Comparison of ENCODE assay signal across 14 mouse cellular contexts in the genomic region with DNA sequence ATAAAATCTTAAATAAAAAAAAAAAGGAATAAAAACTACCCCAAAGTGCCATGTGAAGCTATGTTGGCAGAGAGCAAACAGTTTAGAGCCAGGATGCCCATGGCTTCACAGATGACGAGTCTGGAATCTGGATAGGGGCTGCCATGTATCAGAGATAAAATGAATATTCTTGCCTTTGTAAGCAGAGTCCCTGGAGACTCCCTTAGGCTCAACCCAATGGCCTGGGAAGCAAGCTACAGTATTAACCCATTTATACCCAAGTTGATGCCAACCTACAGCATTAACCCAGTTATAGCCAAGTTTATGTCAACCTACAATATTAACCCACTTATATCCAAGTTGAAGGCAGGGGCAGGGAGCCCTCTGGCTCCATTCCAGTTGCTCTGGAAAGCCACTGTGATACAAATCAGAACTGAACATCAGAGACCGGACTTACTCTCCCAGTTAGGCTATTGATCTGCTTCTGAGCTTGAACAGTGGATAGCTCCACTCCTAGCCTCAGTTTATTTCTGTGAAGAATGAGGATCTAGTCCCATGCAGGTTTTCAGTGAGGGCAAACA. TPM values are rescaled to one million over a fixed set of nuclear protein-coding genes. Genes with fewer than 3 reads are reported as not detected.
A peak's percentile ranks its signal among the peaks of the same experiment; 100 is the strongest.
DNase-seq lines count a peak whose midpoint lies in the region; ATAC-seq and TF ChIP-seq lines count a peak whose summit lies in the region.
"Had no signal": no experiment of that assay in that cellular context is flagged by ENCODE, and none has a peak within 500 bp of the region (broad histone marks: within the 10 kb centered on the region; RNA-seq: fewer than 3 reads in every experiment).

No protein-coding gene starts in this region.

- no peaks in the 10 kb centered on the region; the same call in 1 of the 2 replicates for H3K27me3 ChIP-seq in cerebellum, adult 2 months (ENCODE audit: control insufficient read depth, insufficient read depth, low read length)
- H3K27me3 ChIP-seq in hindbrain, postnatal 0 days (ENCODE audit: insufficient read depth, low read length) = no peaks in the 10 kb centered on the region
- H3K27me3 ChIP-seq in hindbrain, embryonic 12.5 days = no peaks in the 10 kb centered on the region
- H3K27me3 ChIP-seq: CH12.LX; intestine, embryonic 15.5 days had no signal

- WGBS in cerebellum, adult 2 months = 26% methylated on average over 2 of the region's 2 CpGs
- WGBS in hindbrain, postnatal 0 days = 30% methylated on average over 2 of the region's 2 CpGs
- 62% methylated on average over 2 of the region's 2 CpGs for WGBS in hindbrain, embryonic 12.5 days

- H3K27ac ChIP-seq in cerebellum, adult 2 months (ENCODE audit: insufficient read depth, low read length) = no peak overlapping the region
- no peak overlapping the region for H3K27ac ChIP-seq in hindbrain, postnatal 0 days
- no peak overlapping the region for H3K27ac ChIP-seq in hindbrain, embryonic 12.5 days
- H3K27ac ChIP-seq: embryonic facial prominence, embryonic 10.5 days; forebrain, embryonic 10.5 days; hindbrain, embryonic 13.5 days; intestine, embryonic 15.5 days had no signal

- H3K4me2 ChIP-seq in hindbrain, postnatal 0 days (ENCODE audit: low read depth, low read length) = no peak overlapping the region
- no peak overlapping the region for H3K4me2 ChIP-seq in hindbrain, embryonic 12.5 days (replicated peaks)
- H3K4me2 ChIP-seq: hindbrain, embryonic 13.5 days; intestine, embryonic 15.5 days had no signal

- H3K4me3 ChIP-seq in cerebellum, adult 2 months (replicated peaks; ENCODE audit: insufficient read depth, low read depth, low read length) = no peak overlapping the region
- no peak overlapping the region for H3K4me3 ChIP-seq in hindbrain, postnatal 0 days (ENCODE audit: low read length)
- no peak overlapping the region for H3K4me3 ChIP-seq in hindbrain, embryonic 12.5 days
- H3K4me3 ChIP-seq: embryonic facial prominence, embryonic 10.5 days; forebrain, embryonic 10.5 days; gastrocnemius, adult 2 months; hindbrain, embryonic 13.5 days; intestine, embryonic 15.5 days had no signal

- TF ChIP-seq POLR2A in cerebellum, adult 2 months (IDR thresholded peaks at IDR 0.05; ENCODE audit: borderline replicate concordance, insufficient read depth, low read length) = no peak

- H3K9me3 ChIP-seq in hindbrain, postnatal 0 days (ENCODE audit: low read length) = no peaks in the 10 kb centered on the region
- no peaks in the 10 kb centered on the region for H3K9me3 ChIP-seq in hindbrain, embryonic 12.5 days (replicated peaks)
- H3K9me3 ChIP-seq: embryonic facial prominence, embryonic 10.5 days; forebrain, embryonic 10.5 days; hindbrain, embryonic 13.5 days; intestine, embryonic 15.5 days had no signal

- H3K36me3 ChIP-seq in hindbrain, postnatal 0 days (ENCODE audit: insufficient read depth, low read length) = no peaks in the 10 kb centered on the region
- H3K36me3 ChIP-seq in hindbrain, embryonic 12.5 days = no peaks in the 10 kb centered on the region
- H3K36me3 ChIP-seq: embryonic facial prominence, embryonic 10.5 days; forebrain, embryonic 10.5 days; hindbrain, embryonic 13.5 days; intestine, embryonic 15.5 days had no signal

- no peak for TF ChIP-seq CTCF in cerebellum, adult 2 months (IDR thresholded peaks at IDR 0.05; ENCODE audit: borderline replicate concordance, insufficient read depth, low read depth, low read length)
- no peak for TF ChIP-seq CTCF in hindbrain, postnatal 0 days (IDR thresholded peaks at IDR 0.05; ENCODE audit: low read depth)

- no peak for ATAC-seq in hindbrain, postnatal 0 days
- ATAC-seq in hindbrain, embryonic 12.5 days (ENCODE audit: low FRiP score) = no peak

- peak; percentile 54 for DNase-seq in cerebellum, postnatal 10 days
- DNase-seq in cerebellum, adult 2 months = no peak
- DNase-seq in hindbrain, postnatal 0 days (ENCODE audit: low spot score) = peak; percentile 47
- peak; percentile 37 for DNase-seq in MN1 (ENCODE audit: low spot score)
- peak; percentile 45 for DNase-seq in brain, adult 2 months (ENCODE audit: low read depth, low spot score)
- no peak for DNase-seq in layer of hippocampus, postnatal 36 days
- DNase-seq: heart, postnatal 4 days had no signal

- no peak overlapping the region for H3K9ac ChIP-seq in hindbrain, postnatal 0 days (replicated peaks; ENCODE audit: low read length)
- H3K9ac ChIP-seq in hindbrain, embryonic 12.5 days = no peak overlapping the region
- H3K9ac ChIP-seq: hindbrain, embryonic 13.5 days; intestine, embryonic 15.5 days had no signal

- H3K4me1 ChIP-seq in cerebellum, adult 2 months (ENCODE audit: control insufficient read depth, insufficient read depth, low read length) = peaks cover 9% of the 10 kb centered on the region
- H3K4me1 ChIP-seq in hindbrain, postnatal 0 days (ENCODE audit: insufficient read depth, low read length) = 0 out of 2 replicates have a peak, but pooled peaks cover 6% of the 10 kb centered on the region
- peaks cover 13% of the 10 kb centered on the region for H3K4me1 ChIP-seq in hindbrain, embryonic 12.5 days

RNA-seq across cellular contexts. Expression of gene Ldlrad3, which starts 16.1 kb away (rescaled TPM):
- 11.7 and 12.3 TPM in 2 replicates for polyA plus RNA-seq in cerebellum, adult 2 months (2012; rRNA removed)
- 30.1 and 32.4 TPM in 2 replicates for total RNA-seq in hindbrain, postnatal 0 days (2014; rRNA removed)
- polyA plus RNA-seq in hindbrain, postnatal 0 days (2015; fragmentation: Nextera tagmentation; extraction: Ambion mirVana) = 20.7 and 21.6 TPM in 2 replicates
- 54.9 and 58.4 TPM in 2 replicates for polyA plus RNA-seq in hindbrain, embryonic 12.5 days (2016; fragmentation: Nextera tagmentation; extraction: Ambion mirVana)
- total RNA-seq in layer of hippocampus, postnatal 36 days (2021) = 1 to 10 TPM; 9.3 to 9.4 TPM

Comparison
In these comparisons a context has a peak if more than half of its experiments do, and no peak if none do; other contexts are left out.
1. DNase-seq: peak in cerebellum, postnatal 10 days (2 of 2), hindbrain, postnatal 0 days (single experiment), MN1 (single experiment) and brain, adult 2 months (single experiment); none in cerebellum, adult 2 months (0 of 2) and layer of hippocampus, postnatal 36 days (0 of 2).